Mouse (Mus musculus) embryonic facial prominence, embryonic 15.5 days (tissue): ENCODE results near the gene Ralb. TPM values are rescaled to one million over a fixed set of nuclear protein-coding genes. Genes with fewer than 3 reads are reported as not detected.

Experiments used
- ATAC-seq: fragments of 200-750 bp; cut with Nextera tagmentation; 2 replicates; pipeline ENCODE4 v1.8.0; 2017; ENCODE audit warnings: low read depth, moderate TSS enrichment; ENCODE audit not compliant: insufficient number of reproducible peaks, low FRiP score, low TSS enrichment
- H3K27ac ChIP-seq: fragments of 300-500 bp; sonication (generic); replicated peaks from 2 replicates; pipeline ENCODE4 v1.5.1; 2015; ENCODE audit warnings: mild to moderate bottlenecking, inconsistent platforms
- H3K27me3 ChIP-seq: fragments of 300-500 bp; sonication (generic); 2 replicates; pipeline ENCODE4 v1.6.1; 2015; ENCODE audit warnings: inconsistent platforms
- H3K36me3 ChIP-seq: fragments of 300-500 bp; sonication (generic); 2 replicates; pipeline ENCODE4 v1.6.1; 2015; ENCODE audit warnings: mild to moderate bottlenecking, inconsistent platforms
- H3K4me1 ChIP-seq: fragments of 300-500 bp; sonication (generic); 2 replicates; pipeline ENCODE4 v1.6.1; 2015; ENCODE audit warnings: inconsistent platforms
- H3K4me2 ChIP-seq: fragments of 300-500 bp; sonication (generic); replicated peaks from 2 replicates; pipeline ENCODE4 v1.6.1; 2015; ENCODE audit warnings: mild to moderate bottlenecking, inconsistent platforms
- H3K4me3 ChIP-seq: fragments of 300-500 bp; sonication (generic); replicated peaks from 2 replicates; pipeline ENCODE4 v1.5.1; 2015; ENCODE audit warnings: mild to moderate bottlenecking, inconsistent platforms
- H3K9ac ChIP-seq: fragments of 300-500 bp; sonication (generic); 2 replicates; pipeline ENCODE4 v1.6.1; 2015; ENCODE audit warnings: inconsistent platforms
- H3K9me3 ChIP-seq: fragments of 300-500 bp; sonication (generic); replicated peaks from 2 replicates; pipeline ENCODE4 v1.6.1; 2016; ENCODE audit warnings: inconsistent platforms
- WGBS: fragments of 180-500 bp; shearing (Covaris S2); methylation state at CpG from one replicate; pipeline ENCODE4 v1.1.7; 2015; 5-methylcytosine and 5-hydroxymethylcytosine counted together
- polyA plus RNA-seq: library from polyadenylated mRNA; unstranded; fragments of >200 nt; fragmentation: Nextera tagmentation; extraction: Ambion mirVana; gene quantifications from 2 replicates; pipeline ENCODE4 v1.2.1, GENCODE M21; 2015

The Ralb gene
- polyA plus RNA-seq, 1 experiment from 2014 or later: 119 TPM

GRCm38 (mm10) chr1:119540836-119541557, 36.4 kb upstream of the Ralb start:
- no peaks in the 10 kb centered on the region for H3K4me1 ChIP-seq
- peak; percentile 66 for ATAC-seq
- 68% methylated on average over 9 of the region's 9 CpGs for WGBS
- no peak overlapping the region for H3K4me3 ChIP-seq
- no peak overlapping the region for H3K9ac ChIP-seq
- H3K4me2 ChIP-seq: no peak overlapping the region
- no peaks in the 10 kb centered on the region for H3K9me3 ChIP-seq
- H3K27ac ChIP-seq: no peak overlapping the region; the same call in 1 of the 2 replicates
- H3K36me3 ChIP-seq: no peaks in the 10 kb centered on the region
- H3K27me3 ChIP-seq: no peaks in the 10 kb centered on the region

- Histone ChIP-seq H3K36me3 (no peaks in the 10 kb centered on the region), H3K9me3 (no peaks in the 10 kb centered on the region), H3K27ac (no peak overlapping the region), H3K4me3 (no peak overlapping the region), H3K9ac (no peak overlapping the region), H3K4me1 (no peaks in the 10 kb centered on the region), H3K27me3 (no peaks in the 10 kb centered on the region), H3K4me2 (no peak overlapping the region)
- WGBS: 68% methylated on average over 2 of the region's 2 CpGs
- no peak for ATAC-seq
Observed at GRCm38 (mm10) chr1:119539252-119539651, 34.7 kb upstream of the Ralb start.

GRCm38 (mm10) chr1:119537651-119538050, 33.1 kb upstream of the Ralb start:
- ATAC-seq: no peak
- no peak overlapping the region for H3K27ac ChIP-seq
- no peak overlapping the region for H3K9ac ChIP-seq
- no peaks in the 10 kb centered on the region for H3K27me3 ChIP-seq
- WGBS: 62% methylated on average over 6 of the region's 6 CpGs
- H3K9me3 ChIP-seq: no peaks in the 10 kb centered on the region
- H3K4me1 ChIP-seq: no peaks in the 10 kb centered on the region
- H3K4me3 ChIP-seq: no peak overlapping the region
- no peak overlapping the region for H3K4me2 ChIP-seq
- H3K36me3 ChIP-seq: no peaks in the 10 kb centered on the region

GRCm38 (mm10) chr1:119536122-119536521, 31.5 kb upstream of the Ralb start:
- Histone ChIP-seq H3K36me3 (no peaks in the 10 kb centered on the region), H3K4me3 (no peak overlapping the region), H3K9ac (no peak overlapping the region), H3K27ac (no peak overlapping the region), H3K4me1 (no peaks in the 10 kb centered on the region), H3K9me3 (no peaks in the 10 kb centered on the region), H3K27me3 (no peaks in the 10 kb centered on the region), H3K4me2 (no peak overlapping the region)
- 80% methylated on average over 2 of the region's 2 CpGs for WGBS
- no peak for ATAC-seq

GRCm38 (mm10) chr1:119534341-119534740, 29.7 kb upstream of the Ralb start:
- WGBS: 88% methylated on average over 5 of the region's 5 CpGs
- peaks cover 4% of the 10 kb centered on the region for H3K36me3 ChIP-seq
- no peak overlapping the region for H3K4me2 ChIP-seq
- no peak for ATAC-seq
- no peak overlapping the region for H3K27ac ChIP-seq
- no peak overlapping the region for H3K4me3 ChIP-seq
- H3K9ac ChIP-seq: no peak overlapping the region
- H3K4me1 ChIP-seq: no peaks in the 10 kb centered on the region
- no peaks in the 10 kb centered on the region for H3K27me3 ChIP-seq
- no peaks in the 10 kb centered on the region for H3K9me3 ChIP-seq

GRCm38 (mm10) chr1:119533093-119533805, 28.7 kb upstream of the Ralb start:
- Histone ChIP-seq H3K4me3 (no peak overlapping the region), H3K4me2 (no peak overlapping the region), H3K9ac (no peak overlapping the region), H3K9me3 (no peaks in the 10 kb centered on the region), H3K27ac (no peak overlapping the region), H3K4me1 (no peaks in the 10 kb centered on the region), H3K36me3 (peaks cover 15% of the 10 kb centered on the region), H3K27me3 (no peaks in the 10 kb centered on the region)
- no peak for ATAC-seq
- 81% methylated on average over 18 of the region's 18 CpGs for WGBS

GRCm38 (mm10) chr1:119532165-119532564, 27.6 kb upstream of the Ralb start:
- H3K36me3 ChIP-seq: peaks cover 25% of the 10 kb centered on the region
- H3K27me3 ChIP-seq: no peaks in the 10 kb centered on the region
- WGBS: 88% methylated on average over 6 of the region's 6 CpGs
- H3K4me3 ChIP-seq: no peak overlapping the region
- H3K9me3 ChIP-seq: no peaks in the 10 kb centered on the region
- no peak overlapping the region for H3K4me2 ChIP-seq
- no peak overlapping the region for H3K9ac ChIP-seq
- no peak overlapping the region for H3K27ac ChIP-seq
- no peaks in the 10 kb centered on the region for H3K4me1 ChIP-seq
- ATAC-seq: no peak

- Histone ChIP-seq H3K27ac (no peak overlapping the region), H3K4me3 (no peak overlapping the region), H3K36me3 (peaks cover 28% of the 10 kb centered on the region), H3K9ac (no peak overlapping the region), H3K9me3 (no peaks in the 10 kb centered on the region), H3K4me1 (peaks cover 12% of the 10 kb centered on the region), H3K4me2 (no peak overlapping the region), H3K27me3 (no peaks in the 10 kb centered on the region)
- 89% methylated on average over 13 of the region's 13 CpGs for WGBS
- no peak for ATAC-seq
Observed at GRCm38 (mm10) chr1:119530941-119531340, 26.3 kb upstream of the Ralb start.

- H3K9ac ChIP-seq: peak within 1 kb of the TSS; percentile 67
- H3K9me3 ChIP-seq: no peaks in the 10 kb centered on the region
- H3K27ac ChIP-seq: peak within 1 kb of the TSS; percentile 86
- 2% methylated on average over 80 of the region's 82 CpGs for WGBS
- ATAC-seq: peak; percentile 95
- H3K36me3 ChIP-seq: peaks cover 28% of the 10 kb centered on the region
- peaks cover 22% of the 10 kb centered on the region for H3K4me1 ChIP-seq
- H3K4me2 ChIP-seq: peak within 1 kb of the TSS; percentile 88
- H3K27me3 ChIP-seq: no peaks in the 10 kb centered on the region
- H3K4me3 ChIP-seq: peak within 1 kb of the TSS; percentile 65
Observed at GRCm38 (mm10) chr1:119525689-119526591, 21.3 kb upstream of the Ralb start, which contains the start of gene Tmem185b. Tmem185b (plus strand) TSS chr1:119526160.

- Histone ChIP-seq H3K4me3 (peak overlapping the region; percentile 65), H3K9ac (no peak overlapping the region), H3K4me2 (peak overlapping the region; percentile 88), H3K36me3 (peaks cover 28% of the 10 kb centered on the region), H3K9me3 (no peaks in the 10 kb centered on the region), H3K27ac (peak overlapping the region; percentile 4; the same call in 1 of the 2 replicates), H3K27me3 (no peaks in the 10 kb centered on the region), H3K4me1 (peaks cover 22% of the 10 kb centered on the region)
- WGBS: 13% methylated on average over 5 of the region's 5 CpGs
- no peak for ATAC-seq
Observed at GRCm38 (mm10) chr1:119525004-119525444, 20.4 kb upstream of the Ralb start.

GRCm38 (mm10) chr1:119523826-119524225, 19.2 kb upstream of the Ralb start:
- no peak overlapping the region for H3K4me3 ChIP-seq
- H3K27ac ChIP-seq: no peak overlapping the region
- no peak for ATAC-seq
- peaks cover 19% of the 10 kb centered on the region for H3K36me3 ChIP-seq
- no peaks in the 10 kb centered on the region for H3K9me3 ChIP-seq
- no peak overlapping the region for H3K9ac ChIP-seq
- no peak overlapping the region for H3K4me2 ChIP-seq
- WGBS: 80% methylated on average over 7 of the region's 7 CpGs
- no peaks in the 10 kb centered on the region for H3K27me3 ChIP-seq
- H3K4me1 ChIP-seq: peaks cover 22% of the 10 kb centered on the region
